Mouse (Mus musculus) midbrain, embryonic 11.5 days (tissue): ENCODE results near the gene Mthfd1. TPM values are rescaled to one million over a fixed set of nuclear protein-coding genes. Genes with fewer than 3 reads are reported as not detected.
A peak's percentile ranks its signal among the peaks of the same experiment; 100 is the strongest.
"Not testable (repeated sequence)": the region's sequence is repeated elsewhere in the genome, so short reads cannot be mapped to it uniquely, and the experiment has no call there.

Experiments
- ATAC-seq: fragments of 200-750 bp; cut with Nextera tagmentation; 2 replicates; pipeline ENCODE4 v1.8.0; 2017; ENCODE audit warnings: moderate TSS enrichment, moderate library complexity; ENCODE audit not compliant: low FRiP score
- DNase-seq: peaks from one replicate; pipeline ENCODE4 v3.0.0; 2015; ENCODE audit warnings: low spot score; ENCODE audit errors: missing footprints
- H3K27ac ChIP-seq: fragments of 300-500 bp; sonication (generic); 2 replicates; pipeline ENCODE4 v1.5.1; 2014; ENCODE audit warnings: low read depth, low read length
- H3K27me3 ChIP-seq: fragments of 300-500 bp; sonication (generic); 2 replicates; pipeline ENCODE4 v1.6.1; 2014; ENCODE audit warnings: mild to moderate bottlenecking, low read length, moderate library complexity, mixed read lengths; ENCODE audit not compliant: control insufficient read depth, insufficient read depth
- H3K36me3 ChIP-seq: fragments of 300-500 bp; sonication (generic); 2 replicates; pipeline ENCODE4 v1.6.1; 2014; ENCODE audit warnings: mild to moderate bottlenecking, low read length, moderate library complexity, mixed read lengths; ENCODE audit not compliant: control insufficient read depth, insufficient read depth
- H3K4me1 ChIP-seq: fragments of 300-500 bp; sonication (generic); 2 replicates; pipeline ENCODE4 v1.6.1; 2014; ENCODE audit warnings: low read length; ENCODE audit not compliant: control insufficient read depth, insufficient read depth
- H3K4me2 ChIP-seq: fragments of 300-500 bp; sonication (generic); 2 replicates; pipeline ENCODE4 v1.6.1; 2014; ENCODE audit warnings: mild to moderate bottlenecking, moderate library complexity
- H3K4me3 ChIP-seq: fragments of 300-500 bp; sonication (generic); 2 replicates; pipeline ENCODE4 v1.5.1; 2014; ENCODE audit warnings: low read depth, low read length
- H3K9ac ChIP-seq: fragments of 300-500 bp; sonication (generic); 2 replicates; pipeline ENCODE4 v1.6.1; 2014; ENCODE audit warnings: low read length
- H3K9me3 ChIP-seq: fragments of 300-500 bp; sonication (generic); 2 replicates; pipeline ENCODE4 v1.6.1; 2016; ENCODE audit warnings: low read length; ENCODE audit not compliant: control insufficient read depth
- WGBS: fragments of 180-500 bp; shearing (Covaris S2); extraction: QIAGEN DNeasy Blood & Tissue Kit; methylation state at CpG from one replicate; pipeline ENCODE4 v1.1.7; 2014; 5-methylcytosine and 5-hydroxymethylcytosine counted together
- polyA plus RNA-seq: library from polyadenylated mRNA; unstranded; fragments of >200 nt; fragmentation: Nextera tagmentation; extraction: Ambion mirVana; gene quantifications from 2 replicates; pipeline ENCODE4 v1.2.1, GENCODE M21; 2014

Mthfd1 gene
- 62.9 and 63.9 TPM in 2 replicates for polyA plus RNA-seq

GRCm38 (mm10) chr12:76254725-76255498 lies at the start of gene Mthfd1:
TSS of gene Mthfd1 (plus strand) at chr12:76255298.
- no peaks in the 10 kb centered on the region for H3K36me3 ChIP-seq
- DNase-seq (peak; percentile 98), ATAC-seq (peak; percentile 99)
- H3K27me3 ChIP-seq = no peaks in the 10 kb centered on the region
- no peaks in the 10 kb centered on the region for H3K9me3 ChIP-seq
- peak within 1 kb of the TSS; percentile 93 for H3K4me2 ChIP-seq
- H3K4me3 ChIP-seq = peak within 1 kb of the TSS; percentile 58
- H3K4me1 ChIP-seq = peaks cover 6% of the 10 kb centered on the region
- 3% methylated on average over 43 of the region's 43 CpGs for WGBS
- peak within 1 kb of the TSS; percentile 68 for H3K9ac ChIP-seq
- H3K27ac ChIP-seq = peak within 1 kb of the TSS; percentile 26

- Histone ChIP-seq H3K27ac (no peak overlapping the region), H3K4me3 (no peak overlapping the region), H3K9me3 (no peaks in the 10 kb centered on the region), H3K27me3 (no peaks in the 10 kb centered on the region), H3K4me2 (no peak overlapping the region), H3K9ac (no peak overlapping the region), H3K4me1 (no peaks in the 10 kb centered on the region), H3K36me3 (no peaks in the 10 kb centered on the region)
- 92% methylated on average over 5 of the region's 5 CpGs for WGBS
- ATAC-seq = no peak
- peak; percentile 56 for DNase-seq
Measured at GRCm38 (mm10) chr12:76209429-76209974, 45.6 kb upstream of the Mthfd1 start.

GRCm38 (mm10) chr12:76215121-76215520 lies 40.0 kb upstream of the Mthfd1 start:
- H3K4me2 ChIP-seq = no peak overlapping the region
- H3K36me3 ChIP-seq = no peaks in the 10 kb centered on the region
- no peak for ATAC-seq
- H3K9ac ChIP-seq = no peak overlapping the region
- H3K4me1 ChIP-seq = no peaks in the 10 kb centered on the region
- no peaks in the 10 kb centered on the region for H3K27me3 ChIP-seq
- no peak for DNase-seq
- H3K27ac ChIP-seq = no peak overlapping the region
- H3K9me3 ChIP-seq = no peaks in the 10 kb centered on the region
- H3K4me3 ChIP-seq = no peak overlapping the region
- WGBS = 27% methylated on average over 5 of the region's 5 CpGs

GRCm38 (mm10) chr12:76216716-76217115 lies 38.4 kb upstream of the Mthfd1 start:
- Histone ChIP-seq H3K4me2 (no peak overlapping the region), H3K27ac (no peak overlapping the region), H3K4me3 (no peak overlapping the region), H3K9me3 (no peaks in the 10 kb centered on the region), H3K36me3 (no peaks in the 10 kb centered on the region), H3K4me1 (no peaks in the 10 kb centered on the region), H3K27me3 (no peaks in the 10 kb centered on the region), H3K9ac (no peak overlapping the region)
- ATAC-seq (no peak), DNase-seq (no peak)
- 68% methylated on average over 11 of the region's 11 CpGs for WGBS

GRCm38 (mm10) chr12:76222104-76222503 lies 33.0 kb upstream of the Mthfd1 start:
- not testable (repeated sequence) for H3K27me3 ChIP-seq, ATAC-seq, H3K4me2 ChIP-seq, H3K9me3 ChIP-seq, H3K27ac ChIP-seq, H3K4me1 ChIP-seq, H3K9ac ChIP-seq, DNase-seq, H3K36me3 ChIP-seq, H3K4me3 ChIP-seq
- 59% methylated on average over 2 of the region's 8 CpGs for WGBS

- Histone ChIP-seq H3K4me2 (no peak overlapping the region), H3K27me3 (no peaks in the 10 kb centered on the region), H3K27ac (no peak overlapping the region), H3K4me1 (no peaks in the 10 kb centered on the region), H3K36me3 (no peaks in the 10 kb centered on the region), H3K4me3 (no peak overlapping the region), H3K9me3 (no peaks in the 10 kb centered on the region), H3K9ac (no peak overlapping the region)
- ATAC-seq (no peak), DNase-seq (no peak)
- 81% methylated on average over 6 of the region's 6 CpGs for WGBS
Measured at GRCm38 (mm10) chr12:76230644-76231043, 24.5 kb upstream of the Mthfd1 start.

GRCm38 (mm10) chr12:76235253-76235652 lies 19.8 kb upstream of the Mthfd1 start:
- WGBS = 89% methylated on average over 6 of the region's 6 CpGs
- no peak overlapping the region for H3K4me2 ChIP-seq
- H3K27me3 ChIP-seq = no peaks in the 10 kb centered on the region
- ATAC-seq (no peak), DNase-seq (no peak)
- H3K27ac ChIP-seq = no peak overlapping the region
- no peaks in the 10 kb centered on the region for H3K4me1 ChIP-seq
- H3K9me3 ChIP-seq = no peaks in the 10 kb centered on the region
- H3K9ac ChIP-seq = no peak overlapping the region
- H3K4me3 ChIP-seq = no peak overlapping the region
- no peaks in the 10 kb centered on the region for H3K36me3 ChIP-seq

- H3K9me3 ChIP-seq = no peaks in the 10 kb centered on the region
- H3K36me3 ChIP-seq = no peaks in the 10 kb centered on the region
- H3K27me3 ChIP-seq = no peaks in the 10 kb centered on the region
- H3K4me3 ChIP-seq = no peak overlapping the region
- no peak overlapping the region for H3K9ac ChIP-seq
- H3K4me1 ChIP-seq = no peaks in the 10 kb centered on the region
- H3K27ac ChIP-seq = no peak overlapping the region
- 77% methylated on average over 10 of the region's 10 CpGs for WGBS
- ATAC-seq = no peak
- H3K4me2 ChIP-seq = no peak overlapping the region
- DNase-seq = no peak
Measured at GRCm38 (mm10) chr12:76239145-76239838, 15.8 kb upstream of the Mthfd1 start.
